Mouse (Mus musculus) kidney, postnatal 0 days (tissue): ENCODE data around the gene Mdn1. TPM values are rescaled to one million over a fixed set of nuclear protein-coding genes. Genes with fewer than 3 reads are reported as not detected.

Experiments used
- ATAC-seq: fragments of 200-750 bp; cut with Nextera tagmentation; replicated peaks from 2 replicates; pipeline ENCODE4 v1.8.0; 2017; ENCODE audit warnings: low read depth, moderate number of reproducible peaks, moderate TSS enrichment, moderate library complexity; ENCODE audit not compliant: low FRiP score
- DNase-seq: peaks from one replicate; pipeline ENCODE4 v3.0.0-alpha.2; 2016; ENCODE audit warnings: low spot score
- H3K27ac ChIP-seq: fragments of 300-500 bp; sonication (generic); 2 replicates; pipeline ENCODE4 v1.5.1; 2014; ENCODE audit warnings: mild to moderate bottlenecking
- H3K27me3 ChIP-seq: fragments of 300-500 bp; sonication (generic); 2 replicates; pipeline ENCODE4 v1.6.1; 2014; ENCODE audit warnings: low read length, mixed read lengths; ENCODE audit not compliant: insufficient read depth
- H3K36me3 ChIP-seq: fragments of 300-500 bp; sonication (generic); 2 replicates; pipeline ENCODE4 v1.6.1; 2014; ENCODE audit warnings: low read length, mixed read lengths; ENCODE audit not compliant: insufficient read depth
- H3K4me1 ChIP-seq: fragments of 300-500 bp; sonication (generic); replicated peaks from 2 replicates; pipeline ENCODE4 v1.6.1; 2014; ENCODE audit warnings: antibody characterized with exemption, low read length, mixed read lengths; ENCODE audit not compliant: insufficient read depth
- H3K4me2 ChIP-seq: fragments of 300-500 bp; sonication (generic); 2 replicates; pipeline ENCODE4 v1.6.1; 2014; ENCODE audit warnings: mild to moderate bottlenecking, low read length, moderate library complexity, mixed read lengths
- H3K4me3 ChIP-seq: fragments of 300-500 bp; sonication (generic); replicated peaks from 2 replicates; pipeline ENCODE4 v1.5.1; 2014; ENCODE audit warnings: low read depth, low read length
- H3K9ac ChIP-seq: fragments of 300-500 bp; sonication (generic); 2 replicates; pipeline ENCODE4 v1.6.1; 2014; ENCODE audit warnings: low read depth, low read length
- H3K9me3 ChIP-seq: fragments of 300-500 bp; sonication (generic); replicated peaks from 2 replicates; pipeline ENCODE4 v1.6.1; 2016; ENCODE audit warnings: low read length, inconsistent platforms, mixed read lengths
- CTCF ChIP-seq: IDR thresholded peaks from 2 replicates; pipeline ENCODE4 v1.5.1; 2016; ENCODE audit warnings: antibody characterized with exemption, low read depth, mild to moderate bottlenecking, moderate library complexity
- WGBS: fragments of 180-500 bp; shearing (Covaris S2); extraction: QIAGEN DNeasy Blood & Tissue Kit; methylation state at CpG from one replicate; pipeline ENCODE4 v1.1.7; 2014; 5-methylcytosine and 5-hydroxymethylcytosine counted together
- polyA plus RNA-seq: library from polyadenylated mRNA; unstranded; fragments of >200 nt; fragmentation: Nextera tagmentation; extraction: Ambion mirVana; gene quantifications from 2 replicates; pipeline ENCODE4 v1.2.1, GENCODE M21; 2015

Gene Mdn1
- 7.0 and 7.4 TPM in 2 replicates for polyA plus RNA-seq

DNA sequence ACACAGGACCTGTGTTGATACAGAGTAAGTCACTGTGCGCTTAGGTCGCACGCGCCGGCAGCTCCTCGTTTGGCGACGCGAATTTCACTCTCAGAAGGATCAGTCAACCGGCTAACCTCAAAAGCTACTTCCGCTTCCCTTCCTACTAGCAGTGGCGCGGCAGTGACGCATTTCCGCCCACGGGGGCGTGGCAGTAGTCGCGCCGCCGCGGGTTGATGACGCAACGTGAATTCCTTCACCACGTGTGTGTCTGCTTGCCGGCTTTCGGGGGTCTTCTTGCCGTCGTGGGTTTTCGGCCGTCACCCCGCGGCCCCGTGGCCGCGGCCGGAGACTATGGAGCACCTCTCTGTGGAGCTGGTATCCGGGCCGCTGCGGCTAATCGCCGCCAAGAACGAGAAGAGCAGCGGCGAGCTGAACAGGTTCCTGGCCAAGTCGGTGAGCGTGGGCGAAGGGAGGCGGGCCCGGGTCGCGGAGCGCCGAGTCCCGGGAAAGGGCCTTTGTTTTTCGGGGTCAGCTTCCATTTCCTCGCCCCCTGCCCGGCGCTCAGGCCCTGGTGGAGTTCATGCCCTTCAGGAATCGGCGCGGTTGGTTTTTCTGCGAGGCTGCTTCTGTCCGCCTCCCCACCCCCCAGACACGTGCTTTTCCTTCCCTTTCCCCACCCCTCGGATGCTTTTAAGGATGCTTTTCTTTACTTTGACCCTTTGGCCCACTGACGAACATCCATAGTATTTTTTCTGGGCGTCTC, at the start of gene Mdn1:
TSS of gene Mdn1 (plus strand) at position 202 of the 745 bp plus-strand sequence.
- H3K4me2 ChIP-seq: peak within 1 kb of the TSS; percentile 70
- WGBS: under 1% methylated on average over 68 of the region's 68 CpGs
- H3K4me1 ChIP-seq: no peaks in the 10 kb centered on the region
- peak within 1 kb of the TSS; percentile 59 for H3K9ac ChIP-seq
- H3K4me3 ChIP-seq: peak within 1 kb of the TSS; percentile 97
- DNase-seq: peak; percentile 96
- no peaks in the 10 kb centered on the region for H3K9me3 ChIP-seq
- 0 out of 2 replicates have a peak, but pooled peaks cover 3% of the 10 kb centered on the region for H3K36me3 ChIP-seq
- no peaks in the 10 kb centered on the region for H3K27me3 ChIP-seq
- ATAC-seq: peak; percentile 93
- peak within 1 kb of the TSS; percentile 85 for H3K27ac ChIP-seq
- TF ChIP-seq CTCF: no peak

DNA sequence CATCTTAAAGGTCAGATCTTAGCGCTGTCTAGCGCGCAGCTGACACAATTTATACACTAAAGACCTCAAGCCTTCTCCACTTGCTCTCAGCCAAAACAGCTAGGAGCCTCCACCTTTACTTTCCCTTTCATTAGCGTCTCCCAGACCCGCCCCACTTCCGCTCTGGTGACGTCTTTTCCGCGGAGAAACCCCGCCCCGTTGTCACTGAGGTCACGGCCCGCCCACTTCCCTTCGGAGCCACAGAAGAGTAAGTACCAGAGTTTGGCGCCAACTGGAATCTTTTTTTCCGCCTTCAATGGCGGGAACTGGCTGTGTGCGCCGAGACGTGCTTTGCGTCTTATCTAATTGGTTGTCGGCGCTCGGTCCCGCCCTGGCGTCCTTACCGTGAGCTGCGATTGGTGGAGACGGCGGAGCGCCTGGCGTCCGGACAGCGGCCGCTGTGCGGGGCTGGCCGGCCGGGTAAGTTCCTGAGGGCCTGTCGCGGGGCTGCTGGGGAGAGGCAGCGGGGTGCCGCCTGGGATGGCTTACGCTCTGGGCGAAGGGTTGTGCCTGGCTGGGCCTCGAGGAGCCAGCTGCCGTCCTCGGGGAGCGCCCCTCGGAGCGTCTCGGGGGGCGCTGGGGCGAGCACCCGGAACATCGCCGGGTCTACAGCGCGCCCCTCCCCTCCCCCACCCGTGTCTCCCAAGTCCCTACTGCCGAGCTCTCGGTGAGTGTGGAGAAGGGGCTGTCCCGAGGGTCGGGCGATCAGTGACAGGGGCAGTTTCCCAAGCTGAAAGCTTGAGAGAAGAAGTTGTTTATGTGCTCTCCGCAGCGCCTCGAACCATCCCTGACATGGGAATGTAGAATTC, 41.7 kb upstream of the Mdn1 start, which contains the start of gene Casp8ap2:
TSS of gene Casp8ap2 (plus strand) at position 418 of the 848 bp plus-strand sequence.
- no peak for TF ChIP-seq CTCF
- under 1% methylated on average over 67 of the region's 67 CpGs for WGBS
- Histone ChIP-seq H3K9ac (peak within 1 kb of the TSS; percentile 84), H3K4me1 (0 out of 2 replicates have a peak, but pooled peaks cover 4% of the 10 kb centered on the region), H3K9me3 (no peaks in the 10 kb centered on the region), H3K36me3 (no peaks in the 10 kb centered on the region), H3K4me2 (peak within 1 kb of the TSS; percentile 68), H3K27me3 (no peaks in the 10 kb centered on the region), H3K27ac (peak within 1 kb of the TSS; percentile 85), H3K4me3 (peak within 1 kb of the TSS; percentile 86)
- peak; percentile 99 for DNase-seq
- ATAC-seq: peak; percentile 100

DNA sequence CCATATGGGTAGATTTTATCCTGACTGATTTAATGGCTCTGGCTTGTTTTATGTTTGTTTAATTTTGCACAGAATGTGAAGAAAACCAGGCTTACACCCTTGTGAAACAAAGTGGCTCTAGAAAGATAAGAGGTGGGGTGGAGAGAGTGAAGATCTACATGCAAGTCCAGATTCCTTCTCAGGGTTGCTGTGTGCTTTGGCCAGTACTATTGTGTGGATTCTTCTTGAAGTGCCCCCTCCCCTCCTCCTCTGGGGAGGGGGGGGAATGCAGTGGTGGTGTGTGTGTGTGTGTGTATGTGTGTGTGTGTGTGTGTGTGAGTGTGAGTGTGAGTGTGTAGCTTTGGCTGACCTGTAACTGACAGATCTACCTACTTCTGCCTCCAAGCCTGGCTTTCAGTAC, 35.3 kb upstream of the Mdn1 start:
- Histone ChIP-seq H3K36me3 (0 out of 2 replicates have a peak, but pooled peaks cover 4% of the 10 kb centered on the region), H3K27me3 (no peaks in the 10 kb centered on the region), H3K4me3 (no peak overlapping the region), H3K4me1 (0 out of 2 replicates have a peak, but pooled peaks cover 1% of the 10 kb centered on the region), H3K9ac (no peak overlapping the region), H3K4me2 (no peak overlapping the region), H3K27ac (no peak overlapping the region), H3K9me3 (no peaks in the 10 kb centered on the region)
- DNase-seq (no peak), ATAC-seq (no peak)
- no peak for TF ChIP-seq CTCF

DNA sequence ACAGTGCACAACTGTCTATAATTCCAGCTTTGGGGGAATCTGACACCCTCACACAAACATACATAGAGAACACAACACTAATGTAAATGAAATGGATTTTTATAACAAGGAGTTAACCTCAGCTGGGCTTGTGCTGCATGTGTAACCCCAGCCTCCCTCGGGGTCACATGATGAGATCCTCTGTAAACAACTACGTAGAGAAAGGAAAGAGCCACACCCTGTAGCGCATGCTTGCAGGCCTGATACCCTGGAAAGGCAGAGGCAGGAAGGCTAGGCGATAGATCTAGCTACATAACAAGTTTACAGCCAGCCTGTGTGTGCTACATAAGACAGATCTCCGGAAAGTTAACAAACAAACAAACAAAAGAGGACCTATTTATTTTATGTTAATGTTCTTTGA, 5.2 kb upstream of the Mdn1 start:
- ATAC-seq: no peak
- Histone ChIP-seq H3K4me2 (no peak overlapping the region), H3K4me1 (no peaks in the 10 kb centered on the region), H3K4me3 (no peak overlapping the region), H3K9me3 (no peaks in the 10 kb centered on the region), H3K27ac (no peak overlapping the region), H3K9ac (no peak overlapping the region), H3K36me3 (peaks cover 12% of the 10 kb centered on the region; the same call in 1 of the 2 replicates), H3K27me3 (no peaks in the 10 kb centered on the region)
- 74% methylated on average over 5 of the region's 5 CpGs for WGBS
- no peak for TF ChIP-seq CTCF
- DNase-seq: no peak

DNA sequence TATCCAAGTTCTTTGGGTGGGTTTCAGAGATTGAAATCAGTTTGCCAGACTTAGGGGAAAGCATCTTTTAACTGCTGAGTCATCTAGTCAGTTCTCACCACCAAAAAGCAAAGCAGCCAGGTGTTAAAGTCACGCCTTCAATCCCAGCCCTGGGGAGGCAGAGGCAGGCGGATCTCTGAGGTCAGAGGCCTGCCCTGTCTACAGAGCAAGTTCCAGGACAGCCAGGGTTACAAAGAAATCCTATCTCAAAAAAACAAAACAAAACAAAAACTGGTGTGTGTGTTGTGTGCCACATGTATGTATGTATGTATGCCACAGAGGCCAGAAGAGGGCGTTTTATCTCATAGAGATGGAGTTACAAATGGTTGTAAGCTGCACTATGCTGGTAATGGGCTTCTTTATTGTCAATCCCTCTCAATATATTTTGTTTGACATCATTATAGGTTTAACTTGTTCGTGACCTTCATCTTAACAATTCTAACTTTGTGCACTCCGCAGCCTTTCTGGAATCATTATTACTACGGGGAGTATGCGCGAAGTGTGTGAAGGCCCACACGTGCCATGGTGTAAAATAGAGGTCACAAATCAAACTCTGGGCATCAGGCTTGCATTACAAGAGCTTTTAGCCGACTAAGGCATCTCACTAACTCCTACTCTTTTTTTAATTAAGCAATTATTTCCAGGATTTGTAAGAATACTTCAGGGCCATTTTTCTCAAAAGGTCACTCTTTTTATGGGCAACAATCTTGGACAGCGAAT, 594 bp upstream of the Mdn1 start:
- Histone ChIP-seq H3K4me1 (no peaks in the 10 kb centered on the region), H3K27me3 (no peaks in the 10 kb centered on the region), H3K36me3 (0 out of 2 replicates have a peak, but pooled peaks cover 3% of the 10 kb centered on the region), H3K4me2 (peak overlapping the region; percentile 60), H3K4me3 (peak overlapping the region; percentile 97), H3K9me3 (no peaks in the 10 kb centered on the region), H3K9ac (peak overlapping the region; percentile 53), H3K27ac (peak overlapping the region; percentile 85)
- TF ChIP-seq CTCF: no peak
- DNase-seq (peak; percentile 24), ATAC-seq (peak; percentile 61)
- WGBS: 61% methylated on average over 11 of the region's 11 CpGs

DNA sequence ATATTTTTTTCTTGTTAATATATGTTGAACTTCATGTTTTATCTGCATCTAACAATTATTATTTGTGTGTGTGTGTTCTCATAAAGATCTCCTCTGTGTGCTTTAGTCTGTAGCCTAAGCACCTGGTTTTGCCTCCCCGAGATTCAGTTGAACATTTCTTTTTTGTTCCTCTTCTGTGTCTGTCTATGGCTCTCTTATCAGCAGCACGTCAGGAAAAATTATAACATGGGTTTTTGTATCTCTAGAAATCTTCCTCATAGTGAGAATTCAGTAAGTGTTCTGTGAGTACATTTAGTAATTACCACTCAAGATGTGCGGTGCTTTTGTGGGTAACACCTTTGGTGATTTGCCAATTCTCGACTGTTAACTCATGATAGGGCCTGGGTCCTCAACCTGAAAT, 8.9 kb downstream of the Mdn1 start:
- TF ChIP-seq CTCF: no peak
- no peak overlapping the region for H3K9ac ChIP-seq
- no peak overlapping the region for H3K27ac ChIP-seq
- H3K4me3 ChIP-seq: no peak overlapping the region
- ATAC-seq (no peak), DNase-seq (no peak)
- H3K27me3 ChIP-seq: no peaks in the 10 kb centered on the region
- H3K4me1 ChIP-seq: no peaks in the 10 kb centered on the region
- no peak overlapping the region for H3K4me2 ChIP-seq
- peaks cover 40% of the 10 kb centered on the region for H3K36me3 ChIP-seq
- 84% methylated on average over 4 of the region's 4 CpGs for WGBS
- no peaks in the 10 kb centered on the region for H3K9me3 ChIP-seq
